ENCODE assay signal across 9 mouse cellular contexts in genomic region chr13:48159020-48159910, GRCm38 (mm10).
A peak's percentile ranks its signal among the peaks of the same experiment; 100 is the strongest.
DNase-seq lines count a peak whose midpoint lies in the region; ATAC-seq and TF ChIP-seq lines count a peak whose summit lies in the region.
"Had no signal": no experiment of that assay in that cellular context is flagged by ENCODE, and none has a peak within 500 bp of the region (broad histone marks: within the 10 kb centered on the region; RNA-seq: fewer than 3 reads in every experiment).

No protein-coding gene starts in this region.

- H3K4me3 ChIP-seq in kidney, postnatal 0 days (replicated peaks; ENCODE audit: low read depth, low read length) = no peak overlapping the region
- H3K4me3 ChIP-seq in embryonic facial prominence, embryonic 11.5 days (ENCODE audit: low read depth, low read length) = no peak overlapping the region
- H3K4me3 ChIP-seq in hindbrain, embryonic 13.5 days = no peak overlapping the region
- no peak overlapping the region for H3K4me3 ChIP-seq in neural tube, embryonic 15.5 days (replicated peaks)
- H3K4me3 ChIP-seq: erythroblast, embryonic 14.5 days had no signal

- TF ChIP-seq CTCF in kidney, postnatal 0 days (IDR thresholded peaks at IDR 0.05; ENCODE audit: low read depth) = no peak

- H3K4me2 ChIP-seq in kidney, postnatal 0 days (ENCODE audit: low read length) = no peak overlapping the region
- H3K4me2 ChIP-seq in embryonic facial prominence, embryonic 11.5 days (ENCODE audit: low read depth, low read length) = peak overlapping the region; percentile 6; the same call in 1 of the 2 replicates
- H3K4me2 ChIP-seq in hindbrain, embryonic 13.5 days = peak overlapping the region; percentile 35
- peak overlapping the region; percentile 17 for H3K4me2 ChIP-seq in neural tube, embryonic 15.5 days

- peak; percentile 39 for DNase-seq in kidney, postnatal 0 days (ENCODE audit: low spot score)
- no peak for DNase-seq in kidney, adult 9 months
- DNase-seq in embryonic facial prominence, embryonic 11.5 days (ENCODE audit: low spot score) = peak; percentile 63
- no peak for DNase-seq in gastrocnemius, adult 18-20 months (ENCODE audit: low spot score)
- DNase-seq in spleen, adult 18-20 months = no peak
- DNase-seq in cerebellum, adult 18-20 months = no peak

- no peak for ATAC-seq in kidney, postnatal 0 days (replicated peaks; ENCODE audit: low FRiP score, low read depth)
- peak; percentile 79 for ATAC-seq in embryonic facial prominence, embryonic 11.5 days (replicated peaks; ENCODE audit: insufficient number of reproducible peaks, low FRiP score, low TSS enrichment, low read depth)
- 0 out of 2 replicates have a peak, but pooled peaks have one; percentile 34 for ATAC-seq in hindbrain, embryonic 13.5 days (ENCODE audit: low FRiP score)
- no peak for ATAC-seq in neural tube, embryonic 15.5 days (ENCODE audit: low FRiP score)

- H3K4me1 ChIP-seq in kidney, postnatal 0 days (replicated peaks; ENCODE audit: insufficient read depth, low read length) = no peaks in the 10 kb centered on the region
- H3K4me1 ChIP-seq in embryonic facial prominence, embryonic 11.5 days (ENCODE audit: control insufficient read depth, insufficient read depth, low read length) = no peaks in the 10 kb centered on the region
- H3K4me1 ChIP-seq in hindbrain, embryonic 13.5 days (replicated peaks) = peaks cover 30% of the 10 kb centered on the region
- H3K4me1 ChIP-seq in neural tube, embryonic 15.5 days = peaks cover 17% of the 10 kb centered on the region

- H3K36me3 ChIP-seq in kidney, postnatal 0 days (ENCODE audit: insufficient read depth, low read length) = no peaks in the 10 kb centered on the region
- no peaks in the 10 kb centered on the region for H3K36me3 ChIP-seq in embryonic facial prominence, embryonic 11.5 days (replicated peaks; ENCODE audit: control insufficient read depth, insufficient read depth, low read depth, low read length)
- H3K36me3 ChIP-seq in hindbrain, embryonic 13.5 days = no peaks in the 10 kb centered on the region
- no peaks in the 10 kb centered on the region for H3K36me3 ChIP-seq in neural tube, embryonic 15.5 days

- no peaks in the 10 kb centered on the region for H3K27me3 ChIP-seq in kidney, postnatal 0 days (ENCODE audit: insufficient read depth, low read length)
- no peaks in the 10 kb centered on the region for H3K27me3 ChIP-seq in embryonic facial prominence, embryonic 11.5 days (ENCODE audit: control insufficient read depth, insufficient read depth, low read length)
- H3K27me3 ChIP-seq in hindbrain, embryonic 13.5 days = no peaks in the 10 kb centered on the region
- H3K27me3 ChIP-seq in neural tube, embryonic 15.5 days (replicated peaks) = no peaks in the 10 kb centered on the region

- no peaks in the 10 kb centered on the region for H3K9me3 ChIP-seq in kidney, postnatal 0 days (replicated peaks; ENCODE audit: low read length)
- no peaks in the 10 kb centered on the region for H3K9me3 ChIP-seq in embryonic facial prominence, embryonic 11.5 days (replicated peaks; ENCODE audit: control insufficient read depth, low read length)
- H3K9me3 ChIP-seq in hindbrain, embryonic 13.5 days = no peaks in the 10 kb centered on the region
- no peaks in the 10 kb centered on the region for H3K9me3 ChIP-seq in neural tube, embryonic 15.5 days (replicated peaks)

- WGBS in kidney, postnatal 0 days = 40% methylated on average over 15 of the region's 15 CpGs
- WGBS in embryonic facial prominence, embryonic 11.5 days = 14% methylated on average over 15 of the region's 15 CpGs
- 13% methylated on average over 15 of the region's 15 CpGs for WGBS in hindbrain, embryonic 13.5 days
- 22% methylated on average over 15 of the region's 15 CpGs for WGBS in neural tube, embryonic 15.5 days

- H3K9ac ChIP-seq in kidney, postnatal 0 days (ENCODE audit: low read depth, low read length) = no peak overlapping the region
- H3K9ac ChIP-seq in embryonic facial prominence, embryonic 11.5 days (replicated peaks; ENCODE audit: low read length) = no peak overlapping the region
- no peak overlapping the region for H3K9ac ChIP-seq in hindbrain, embryonic 13.5 days
- no peak overlapping the region for H3K9ac ChIP-seq in neural tube, embryonic 15.5 days (replicated peaks)

- H3K27ac ChIP-seq in kidney, postnatal 0 days = no peak overlapping the region
- no peak overlapping the region for H3K27ac ChIP-seq in embryonic facial prominence, embryonic 11.5 days (replicated peaks; ENCODE audit: low read depth, low read length)
- H3K27ac ChIP-seq in hindbrain, embryonic 13.5 days = 0 out of 2 replicates have a peak overlapping the region, but pooled peaks have one; percentile 5
- H3K27ac ChIP-seq in neural tube, embryonic 15.5 days (replicated peaks) = no peak overlapping the region

Comparison
In these comparisons a context has a peak if more than half of its experiments do, and no peak if none do; other contexts are left out.
1. DNase-seq: peak in kidney, postnatal 0 days (single experiment) and embryonic facial prominence, embryonic 11.5 days (single experiment); none in kidney, adult 9 months (single experiment), gastrocnemius, adult 18-20 months (single experiment), spleen, adult 18-20 months (0 of 2) and cerebellum, adult 18-20 months (0 of 2).
2. ATAC-seq: peak in embryonic facial prominence, embryonic 11.5 days (single experiment) and hindbrain, embryonic 13.5 days (single experiment); none in kidney, postnatal 0 days (single experiment) and neural tube, embryonic 15.5 days (single experiment).